Mouse (Mus musculus) layer of hippocampus, postnatal 14 days (tissue): ENCODE measurements around the gene Olfr938. TPM values are rescaled to one million over a fixed set of nuclear protein-coding genes. Genes with fewer than 3 reads are reported as not detected.

Experiments
- DNase-seq, 2 experiments: peaks; one replicate each; pipeline ENCODE4 v3.0.0; 2021 to 2022; ENCODE audit warnings: low spot score in 2 of 2, mixed read lengths in 1 of 2
- long read RNA-seq, 2 experiments: library from polyadenylated mRNA; stranded (forward); transcript quantifications; one replicate each; pipeline ENCODE4 v2.0.0; 2021
- microRNA-seq, 2 experiments: library from miRNA; unstranded; fragments of <30 nt; microRNA quantifications; one replicate each; pipeline ENCODE4 v1.2.0; 2021
- total RNA-seq, 2 experiments: library from RNA; stranded (reverse); gene quantifications; 2 replicates each; pipeline ENCODE4 v1.2.3; 2021

The Olfr938 gene
- not detected for total RNA-seq
- long read RNA-seq, experiment 1: 0 reads
- long read RNA-seq, experiment 2: 0 reads

DNA sequence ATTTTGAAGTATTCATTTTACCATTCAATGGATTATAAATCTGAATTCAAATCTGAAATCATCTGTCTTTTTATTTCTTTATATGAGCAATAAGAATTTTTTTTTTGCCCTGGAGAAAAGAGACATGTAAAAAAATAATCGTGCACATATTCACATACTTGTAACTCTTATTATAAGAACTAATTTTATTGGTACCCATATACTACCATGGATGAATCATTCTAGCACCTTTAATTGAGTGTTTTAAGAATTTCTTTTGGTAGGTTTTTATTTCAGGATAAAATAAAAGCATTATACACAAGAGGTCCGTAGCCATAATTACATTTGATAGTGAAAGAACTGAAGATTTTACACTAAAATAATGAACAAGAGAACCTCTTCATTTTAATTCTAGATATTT, at the start of gene Olfr938:
TSS of gene Olfr938 (minus strand) at position 101 of the 400 bp plus-strand sequence.
- no peak for DNase-seq

GRCm38 (mm10) chr9:39127831-39128230, 49.1 kb upstream of the Olfr938 start, which contains the start of gene Olfr27:
Gene Olfr27 (plus strand): TSS chr9:39128131.
- no peak for DNase-seq

GRCm38 (mm10) chr9:39127326-39127725, 48.6 kb upstream of the Olfr938 start:
- DNase-seq: no peak

DNA sequence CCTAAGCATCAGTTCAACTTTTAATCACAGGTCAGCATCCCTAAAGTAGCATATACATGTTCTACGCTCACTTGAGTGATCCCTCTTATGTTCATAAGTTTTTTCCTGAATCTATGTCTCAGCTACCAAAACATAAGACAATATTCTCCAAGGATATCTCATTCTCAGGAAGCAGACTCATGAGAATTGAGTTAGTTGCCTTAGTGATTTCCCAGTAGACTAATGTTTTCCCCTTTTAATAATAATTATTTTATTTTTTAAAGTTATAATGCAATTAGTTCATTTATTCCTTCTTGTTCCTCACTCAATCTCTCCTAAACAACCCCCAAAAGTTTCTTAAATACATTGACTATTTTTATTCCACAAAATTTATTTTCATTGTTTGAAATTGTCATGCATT, 13.8 kb downstream of the Olfr938 start, which contains the start of gene Olfr937:
TSS of gene Olfr937 (minus strand) at position 101 of the 400 bp plus-strand sequence.
- no peak for DNase-seq

Small RNA genes within 50 kb of the gene (microRNA-seq; reads per million reads assigned to microRNA genes)
- 0 reads per million in 2 experiments for gene Gm25032
- 0 reads per million in 2 experiments for gene Gm25529

Other genes starting within 250 kb of the Olfr938 start
- gene Olfr924, start 234.4 kb downstream of the Olfr938 start, total RNA-seq: not detected
- gene Olfr26, start 223.8 kb downstream of the Olfr938 start, total RNA-seq: not detected
- not detected for gene Olfr926, start 201.8 kb downstream of the Olfr938 start, total RNA-seq
- gene Olfr930, start 149.1 kb downstream of the Olfr938 start, total RNA-seq: not detected
- not detected for gene Olfr933, start 106.6 kb downstream of the Olfr938 start, total RNA-seq
- gene Olfr934, start 90.6 kb downstream of the Olfr938 start, total RNA-seq: not detected
- gene Olfr935, start 79.2 kb downstream of the Olfr938 start, total RNA-seq: not detected
- not detected for gene Olfr146, start 55.5 kb downstream of the Olfr938 start, total RNA-seq
- gene Olfr937, start 13.9 kb downstream of the Olfr938 start, total RNA-seq: not detected
- not detected for gene Olfr27, start 49.2 kb upstream of the Olfr938 start, total RNA-seq
- not detected for gene Olfr943, start 87.4 kb upstream of the Olfr938 start, total RNA-seq
- gene Olfr944, start 123.0 kb upstream of the Olfr938 start, total RNA-seq: not detected
- not detected for gene Olfr1537, start 171.1 kb upstream of the Olfr938 start, total RNA-seq
- gene Olfr945, start 197.9 kb upstream of the Olfr938 start, total RNA-seq: not detected
- not detected for gene Olfr948, start 247.2 kb upstream of the Olfr938 start, total RNA-seq